Mouse (Mus musculus): ENCODE data around the gene Tuba8.

Gene Tuba8

GRCm38 (mm10) chr6:121197807-121198365, 12.6 kb upstream of the Tuba8 start:
- peak; percentile 61 for DNase-seq

DNA sequence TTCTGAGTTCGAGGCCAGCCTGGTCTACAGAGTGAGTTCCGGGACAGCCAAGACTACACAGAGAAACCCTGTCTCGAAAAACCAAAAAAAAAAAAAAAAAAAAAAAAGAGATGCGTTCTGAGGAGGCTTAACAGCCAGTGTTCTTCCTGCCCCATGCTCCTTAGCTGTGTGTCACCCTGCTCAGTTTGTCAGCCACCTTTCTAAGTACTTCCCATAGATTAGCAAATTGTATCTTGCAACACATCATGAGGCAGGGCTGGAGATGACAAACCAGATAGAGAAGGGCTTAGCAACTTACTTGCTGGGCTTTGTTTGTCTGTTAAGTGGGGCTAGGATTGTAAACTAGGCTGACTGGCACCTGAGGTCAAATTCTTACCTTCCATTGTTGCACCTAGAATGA, 10.0 kb upstream of the Tuba8 start:
- DNase-seq: no peak

- DNase-seq: no peak
These were observed 8.5 kb upstream of the Tuba8 start for GRCm38 (mm10) chr6:121202026-121202425.

GRCm38 (mm10) chr6:121206481-121206880, 4.0 kb upstream of the Tuba8 start:
- no peak for DNase-seq

- no peak for DNase-seq
These were observed 912 bp upstream of the Tuba8 start for GRCm38 (mm10) chr6:121209584-121209983.

- DNase-seq: peak; percentile 26
These were observed 412 bp downstream of the Tuba8 start for GRCm38 (mm10) chr6:121210926-121211289.

DNA sequence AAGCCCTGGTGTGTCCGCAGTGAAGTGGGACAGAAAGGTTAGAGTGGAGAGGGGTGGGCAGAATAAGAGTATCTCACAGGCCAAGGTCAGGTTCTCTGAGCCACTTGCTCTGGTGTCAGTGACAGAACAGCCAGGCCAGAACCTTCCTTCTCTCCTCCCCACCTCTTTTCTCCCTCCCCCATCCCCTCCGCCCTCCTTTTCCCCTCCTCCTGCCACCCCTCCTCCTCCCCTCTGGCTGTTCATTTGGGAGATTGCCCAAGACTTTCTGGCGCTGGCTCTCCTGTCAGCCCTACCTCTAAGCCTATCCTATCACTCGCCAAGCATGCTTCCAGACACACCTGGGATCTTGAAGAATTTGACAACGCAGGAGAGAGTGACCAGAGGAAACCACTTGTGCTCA, 1.2 kb downstream of the Tuba8 start:
- no peak for DNase-seq

DNA sequence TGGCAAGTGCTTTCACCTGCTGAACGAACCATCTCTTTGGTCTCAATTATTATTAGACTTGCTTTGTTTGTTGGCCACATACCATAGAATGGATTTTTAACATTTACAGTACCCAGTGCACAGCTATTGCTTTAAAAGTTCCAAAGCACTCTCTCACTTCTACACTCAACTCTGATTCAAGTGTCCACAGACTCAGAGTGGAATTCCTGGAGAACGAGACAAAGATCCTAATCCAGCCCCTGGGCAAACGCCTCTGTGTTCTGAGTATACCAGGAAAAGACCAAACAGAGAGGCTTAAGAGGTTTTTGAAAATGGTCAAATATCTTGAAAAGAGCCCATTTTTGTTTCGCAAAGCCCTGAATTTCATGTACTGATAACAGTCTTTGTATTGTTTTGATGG, 2.5 kb downstream of the Tuba8 start:
- DNase-seq: no peak

GRCm38 (mm10) chr6:121214221-121214620, 3.7 kb downstream of the Tuba8 start:
- DNase-seq: no peak

DNA sequence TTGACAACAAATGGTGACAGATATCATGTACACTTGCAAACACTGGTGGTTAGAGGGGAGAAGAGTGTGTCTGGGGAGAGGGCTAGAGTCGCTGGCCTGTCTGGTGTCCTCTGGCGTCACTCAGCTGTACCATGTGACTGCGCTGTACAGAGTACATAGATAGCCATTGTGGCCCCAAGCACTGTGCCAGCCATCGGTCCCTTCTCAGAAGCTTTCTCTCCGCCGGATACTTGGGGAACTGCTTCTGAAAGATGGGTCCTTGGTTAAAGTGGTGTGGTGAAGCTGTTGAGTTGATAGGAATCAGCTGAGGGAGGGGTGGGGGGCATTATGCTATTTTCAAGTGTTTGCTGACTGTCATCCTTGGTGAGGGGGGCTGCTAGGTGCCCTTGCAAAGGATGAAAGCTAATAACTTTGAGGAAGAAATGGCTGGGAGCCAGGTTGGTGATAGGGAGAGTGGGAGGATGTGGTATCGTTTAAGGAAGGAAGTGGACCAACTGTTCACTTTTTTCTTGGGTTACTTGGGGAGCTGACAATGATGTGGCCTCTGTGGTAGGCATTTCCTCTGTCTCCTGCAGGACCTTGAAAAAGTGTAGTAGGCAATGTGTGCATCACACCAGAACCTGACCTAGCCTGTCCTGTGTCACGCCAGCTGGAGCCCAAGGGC, 4.3 kb downstream of the Tuba8 start:
- DNase-seq: no peak

- DNase-seq: no peak
These were observed 4.8 kb downstream of the Tuba8 start for GRCm38 (mm10) chr6:121215336-121215735.

- no peak for DNase-seq
These were observed 5.4 kb downstream of the Tuba8 start for GRCm38 (mm10) chr6:121215896-121216295.

GRCm38 (mm10) chr6:121216589-121217255, 6.2 kb downstream of the Tuba8 start:
- no peak for DNase-seq

- DNase-seq: no peak
These were observed 7.5 kb downstream of the Tuba8 start for GRCm38 (mm10) chr6:121218002-121218401.

- no peak for DNase-seq
These were observed 8.9 kb downstream of the Tuba8 start for GRCm38 (mm10) chr6:121219406-121219805.

- DNase-seq: no peak
These were observed 9.7 kb downstream of the Tuba8 start for GRCm38 (mm10) chr6:121220181-121220580.

DNA sequence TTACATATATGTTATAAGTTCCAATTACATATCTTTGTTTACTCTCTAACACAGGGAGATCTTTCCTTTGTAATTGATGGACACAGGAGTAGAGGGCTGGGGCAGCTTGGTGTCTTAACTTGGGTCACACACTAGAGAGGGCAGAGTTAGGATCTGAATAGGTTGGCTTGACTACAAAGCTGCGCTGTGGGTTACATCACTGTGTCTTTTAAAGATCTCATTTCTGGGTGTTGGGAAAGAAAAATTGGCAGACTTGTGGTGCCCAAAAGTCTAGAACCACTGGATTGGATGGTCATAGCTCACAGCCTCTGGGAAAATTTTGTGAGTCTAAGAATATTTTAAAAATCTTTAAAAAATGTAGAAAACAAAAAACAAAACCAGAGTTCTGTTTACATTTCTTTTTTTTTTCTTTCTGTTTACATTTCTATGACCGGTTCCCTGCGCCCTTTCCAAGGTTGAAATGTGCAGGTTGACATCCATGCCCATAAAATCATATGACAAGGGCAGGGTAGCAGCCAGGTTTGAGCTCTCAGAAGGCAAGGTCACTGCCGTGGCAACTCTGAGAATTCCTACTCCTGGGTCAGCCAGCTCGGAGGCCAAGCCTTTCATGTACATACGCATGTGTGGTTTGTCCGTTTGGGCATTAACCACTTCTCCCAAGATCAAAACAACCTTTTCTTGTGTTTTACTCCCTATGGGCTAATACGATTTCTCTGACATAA, 11.5 kb downstream of the Tuba8 start:
- DNase-seq: no peak

- DNase-seq: no peak
These were observed 12.5 kb downstream of the Tuba8 start for GRCm38 (mm10) chr6:121223001-121223400.

- DNase-seq: no peak
These were observed 13.6 kb downstream of the Tuba8 start for GRCm38 (mm10) chr6:121224067-121224466.

GRCm38 (mm10) chr6:121224993-121225392, 14.5 kb downstream of the Tuba8 start:
- DNase-seq: peak; percentile 27

DNA sequence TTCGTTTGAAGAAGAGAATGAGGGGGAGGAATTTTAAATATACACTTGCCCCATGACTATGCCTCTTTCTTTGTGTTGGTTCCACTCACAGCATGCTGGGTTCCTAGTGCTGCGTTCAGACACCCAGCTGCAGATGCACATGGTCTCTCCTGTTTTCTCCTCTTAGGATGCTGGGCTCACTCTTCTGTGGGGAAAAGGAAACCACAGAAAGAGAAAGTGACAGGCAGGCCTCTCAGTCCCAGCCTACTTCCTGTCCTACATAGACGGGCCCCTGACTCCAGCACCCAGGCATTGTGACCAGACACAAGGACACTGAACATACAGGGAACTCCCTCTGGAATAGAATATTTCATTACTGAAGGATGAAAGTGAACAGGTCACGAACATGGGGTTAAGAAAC, 15.5 kb downstream of the Tuba8 start:
- DNase-seq: no peak

- DNase-seq: no peak
These were observed 16.2 kb downstream of the Tuba8 start for GRCm38 (mm10) chr6:121226744-121227143.

DNA sequence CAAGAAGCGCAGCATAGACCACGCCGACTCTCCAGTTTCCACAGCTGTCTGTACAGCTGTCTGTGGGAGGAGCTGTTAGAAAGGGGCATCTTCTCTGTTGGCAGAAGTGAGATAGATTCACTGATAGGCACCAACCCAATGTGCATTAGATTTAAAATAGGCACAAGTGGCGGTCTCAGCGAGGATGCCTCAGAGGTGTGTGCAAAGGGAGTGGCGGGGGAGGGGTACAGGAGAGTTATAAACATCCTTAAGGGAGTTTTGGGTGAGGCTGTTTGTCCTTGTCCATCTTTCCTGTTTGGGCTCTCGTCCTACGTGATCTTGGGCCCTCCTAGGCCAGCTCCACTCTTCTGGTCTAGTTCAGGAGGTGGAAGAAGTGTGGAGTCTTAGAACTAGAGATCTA, 17.9 kb downstream of the Tuba8 start:
- no peak for DNase-seq

- no peak for DNase-seq
These were observed 22.2 kb downstream of the Tuba8 start for GRCm38 (mm10) chr6:121232652-121233051.
